Mouse (Mus musculus): Measurements from ENCODE around the gene Atxn1. TPM values are rescaled to one million over a fixed set of nuclear protein-coding genes. Genes with fewer than 3 reads are reported as not detected.

The Atxn1 gene
- polyA plus RNA-seq, 1 experiment = 34.1 TPM

- Histone ChIP-seq H3K4me3 (ENCODE audit: insufficient read depth, low read length) (no peak overlapping the region), H3K27ac (ENCODE audit: insufficient read depth, low read length) (no peak overlapping the region), H3K4me1 (ENCODE audit: control insufficient read depth, insufficient read depth, low read length) (peaks cover 6% of the 10 kb centered on the region)
- TF ChIP-seq CTCF (IDR thresholded peaks at IDR 0.05; ENCODE audit: extremely low read depth, insufficient read depth, low read length) = no peak
- TF ChIP-seq POLR2A (IDR thresholded peaks at IDR 0.05; ENCODE audit: extremely low read depth, insufficient read depth, low read length) = no peak
Measured at GRCm38 (mm10) chr13:45599831-45600230, 365.0 kb downstream of the Atxn1 start.

GRCm38 (mm10) chr13:45595416-45595815, 369.4 kb downstream of the Atxn1 start:
- Histone ChIP-seq H3K27ac (ENCODE audit: insufficient read depth, low read length) (no peak overlapping the region), H3K4me1 (ENCODE audit: control insufficient read depth, insufficient read depth, low read length) (peaks cover 7% of the 10 kb centered on the region), H3K4me3 (ENCODE audit: insufficient read depth, low read length) (no peak overlapping the region)
- no peak for TF ChIP-seq POLR2A (IDR thresholded peaks at IDR 0.05; ENCODE audit: extremely low read depth, insufficient read depth, low read length)
- TF ChIP-seq CTCF (IDR thresholded peaks at IDR 0.05; ENCODE audit: extremely low read depth, insufficient read depth, low read length) = no peak

DNA sequence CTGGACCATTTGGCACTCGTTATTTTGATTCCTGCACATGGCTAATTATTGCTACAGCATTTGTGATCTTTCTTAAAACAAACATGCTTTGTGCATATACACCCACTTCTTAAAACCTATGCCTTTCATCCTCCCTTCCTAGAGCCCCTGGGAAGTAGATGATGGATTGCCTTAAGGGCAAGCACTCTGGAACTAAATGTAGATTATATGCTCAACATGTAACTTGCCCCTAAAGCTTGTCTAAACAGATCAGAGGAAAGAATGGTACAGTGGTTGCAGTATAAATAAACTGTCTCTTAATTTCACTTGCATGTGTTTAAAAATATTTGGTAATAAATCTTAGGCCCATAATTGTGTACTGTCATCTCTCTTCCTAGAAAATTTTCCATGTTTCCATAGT, 370.9 kb downstream of the Atxn1 start:
- no peak overlapping the region for H3K4me3 ChIP-seq (ENCODE audit: insufficient read depth, low read length)
- TF ChIP-seq CTCF (IDR thresholded peaks at IDR 0.05; ENCODE audit: extremely low read depth, insufficient read depth, low read length) (no peak), POLR2A (IDR thresholded peaks at IDR 0.05; ENCODE audit: extremely low read depth, insufficient read depth, low read length) (no peak)
- H3K27ac ChIP-seq (ENCODE audit: insufficient read depth, low read length) = no peak overlapping the region
- H3K4me1 ChIP-seq (ENCODE audit: control insufficient read depth, insufficient read depth, low read length) = peaks cover 5% of the 10 kb centered on the region; the same call in 1 of the 2 replicates

DNA sequence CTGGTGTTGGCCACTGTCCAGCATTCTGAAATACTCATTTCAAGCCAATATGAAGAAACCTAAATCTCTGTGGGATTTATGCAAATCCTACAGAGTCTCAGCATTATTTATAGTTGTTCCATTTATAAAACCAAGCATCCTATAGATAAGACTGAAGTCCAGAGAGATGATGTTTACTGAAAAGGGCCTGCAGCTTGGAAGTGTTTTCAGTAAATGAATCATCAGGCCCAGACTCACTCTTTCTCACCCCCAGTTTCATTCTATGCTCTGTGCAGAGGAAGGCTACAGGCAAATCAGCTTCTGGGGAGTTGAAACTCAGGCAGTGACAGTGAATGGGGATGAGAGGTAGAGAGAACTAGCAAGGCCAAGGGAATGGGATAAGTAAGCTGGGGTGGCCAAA, 373.9 kb downstream of the Atxn1 start:
- Histone ChIP-seq H3K27ac (ENCODE audit: insufficient read depth, low read length) (0 out of 2 replicates have a peak overlapping the region, but pooled peaks have one; percentile 43), H3K4me3 (ENCODE audit: insufficient read depth, low read length) (no peak overlapping the region), H3K4me1 (ENCODE audit: control insufficient read depth, insufficient read depth, low read length) (peaks cover 14% of the 10 kb centered on the region)
- TF ChIP-seq POLR2A (IDR thresholded peaks at IDR 0.05; ENCODE audit: extremely low read depth, insufficient read depth, low read length) = no peak
- TF ChIP-seq CTCF (IDR thresholded peaks at IDR 0.05; ENCODE audit: extremely low read depth, insufficient read depth, low read length) = no peak

- TF ChIP-seq POLR2A (IDR thresholded peaks at IDR 0.05; ENCODE audit: extremely low read depth, insufficient read depth, low read length) (no peak), CTCF (IDR thresholded peaks at IDR 0.05; ENCODE audit: extremely low read depth, insufficient read depth, low read length) (no peak)
- Histone ChIP-seq H3K4me1 (ENCODE audit: control insufficient read depth, insufficient read depth, low read length) (peaks cover 7% of the 10 kb centered on the region), H3K27ac (ENCODE audit: insufficient read depth, low read length) (peak overlapping the region; percentile 68; the same call in 1 of the 2 replicates), H3K4me3 (ENCODE audit: insufficient read depth, low read length) (no peak overlapping the region)
Measured at GRCm38 (mm10) chr13:45583061-45583460, 381.7 kb downstream of the Atxn1 start.

GRCm38 (mm10) chr13:45582294-45582693, 382.5 kb downstream of the Atxn1 start:
- TF ChIP-seq CTCF (IDR thresholded peaks at IDR 0.05; ENCODE audit: extremely low read depth, insufficient read depth, low read length) = no peak
- no peak for TF ChIP-seq POLR2A (IDR thresholded peaks at IDR 0.05; ENCODE audit: extremely low read depth, insufficient read depth, low read length)
- Histone ChIP-seq H3K27ac (ENCODE audit: insufficient read depth, low read length) (no peak overlapping the region), H3K4me3 (ENCODE audit: insufficient read depth, low read length) (no peak overlapping the region), H3K4me1 (ENCODE audit: control insufficient read depth, insufficient read depth, low read length) (peaks cover 4% of the 10 kb centered on the region; the same call in 1 of the 2 replicates)

GRCm38 (mm10) chr13:45579751-45580150, 385.1 kb downstream of the Atxn1 start:
- Histone ChIP-seq H3K4me3 (ENCODE audit: insufficient read depth, low read length) (no peak overlapping the region), H3K27ac (ENCODE audit: insufficient read depth, low read length) (no peak overlapping the region), H3K4me1 (ENCODE audit: control insufficient read depth, insufficient read depth, low read length) (0 out of 2 replicates have a peak, but pooled peaks cover 1% of the 10 kb centered on the region)
- no peak for TF ChIP-seq POLR2A (IDR thresholded peaks at IDR 0.05; ENCODE audit: extremely low read depth, insufficient read depth, low read length)
- TF ChIP-seq CTCF (IDR thresholded peaks at IDR 0.05; ENCODE audit: extremely low read depth, insufficient read depth, low read length) = no peak

GRCm38 (mm10) chr13:45577784-45578183, 387.0 kb downstream of the Atxn1 start:
- TF ChIP-seq CTCF (IDR thresholded peaks at IDR 0.05; ENCODE audit: extremely low read depth, insufficient read depth, low read length) (peak; percentile 31; the same call in 1 of the 2 replicates), POLR2A (IDR thresholded peaks at IDR 0.05; ENCODE audit: extremely low read depth, insufficient read depth, low read length) (no peak)
- H3K4me1 ChIP-seq (ENCODE audit: control insufficient read depth, insufficient read depth, low read length) = no peaks in the 10 kb centered on the region
- H3K4me3 ChIP-seq (ENCODE audit: insufficient read depth, low read length) = no peak overlapping the region
- no peak overlapping the region for H3K27ac ChIP-seq (ENCODE audit: insufficient read depth, low read length)

DNA sequence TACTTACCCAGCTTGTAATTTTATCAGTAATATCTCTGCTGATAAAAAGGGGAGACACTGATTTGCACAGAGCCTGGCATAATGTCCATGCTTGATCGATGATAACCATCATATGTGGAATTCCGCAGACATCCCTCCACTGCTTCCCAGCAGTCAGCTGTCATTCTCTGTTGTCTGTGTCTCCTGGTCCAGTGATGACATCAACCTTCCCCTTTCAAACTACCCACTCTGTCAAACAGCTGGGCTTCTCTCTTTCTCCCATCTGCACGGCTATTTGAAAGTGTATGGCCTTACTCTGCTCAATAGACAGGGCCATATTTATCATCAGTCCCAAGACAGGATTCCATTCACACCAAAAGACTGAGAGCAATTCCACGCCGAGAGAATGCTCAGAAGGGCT, 387.4 kb downstream of the Atxn1 start:
- Histone ChIP-seq H3K4me1 (ENCODE audit: control insufficient read depth, insufficient read depth, low read length) (no peaks in the 10 kb centered on the region; the same call in 1 of the 2 replicates), H3K4me3 (ENCODE audit: insufficient read depth, low read length) (no peak overlapping the region), H3K27ac (ENCODE audit: insufficient read depth, low read length) (no peak overlapping the region)
- TF ChIP-seq CTCF (IDR thresholded peaks at IDR 0.05; ENCODE audit: extremely low read depth, insufficient read depth, low read length) (no peak), POLR2A (IDR thresholded peaks at IDR 0.05; ENCODE audit: extremely low read depth, insufficient read depth, low read length) (no peak)

DNA sequence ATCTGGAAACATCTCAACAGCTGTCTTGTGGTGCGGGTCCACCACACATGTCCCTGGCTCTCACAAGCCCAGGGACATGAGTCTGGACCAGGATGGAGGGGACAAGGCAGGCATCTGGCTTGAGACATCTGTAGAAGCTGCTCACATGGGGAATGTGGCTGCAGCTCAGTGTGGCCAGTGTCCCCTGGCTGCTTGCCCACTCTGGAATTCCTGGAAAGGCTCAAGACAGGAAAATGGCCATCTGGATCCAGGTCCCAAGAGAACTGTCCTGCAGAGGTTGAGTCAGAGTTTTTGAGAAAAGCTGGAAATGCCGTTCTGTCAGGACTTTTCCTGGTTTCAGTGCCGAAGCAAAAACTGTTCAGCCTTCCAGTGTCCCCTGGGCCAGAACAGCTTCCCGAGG, 388.6 kb downstream of the Atxn1 start:
- Histone ChIP-seq H3K27ac (ENCODE audit: insufficient read depth, low read length) (no peak overlapping the region), H3K4me3 (ENCODE audit: insufficient read depth, low read length) (no peak overlapping the region)

More for the DNA sequence above, 388.6 kb downstream of the Atxn1 start:
- peaks cover 2% of the 10 kb centered on the region; the same call in 1 of the 2 replicates for H3K4me1 ChIP-seq (ENCODE audit: control insufficient read depth, insufficient read depth, low read length)
- TF ChIP-seq CTCF (IDR thresholded peaks at IDR 0.05; ENCODE audit: extremely low read depth, insufficient read depth, low read length) (no peak), POLR2A (IDR thresholded peaks at IDR 0.05; ENCODE audit: extremely low read depth, insufficient read depth, low read length) (no peak)

Data from cortical plate, adult 2 months (tissue).